Mouse (Mus musculus): ENCODE measurements at regions not wholly inside any gene's neighbourhood (a gene's known extent, or its start where the extent isn't known, plus 50 kb on each side); places are given as distances from the start of the nearest gene placed in this dataset.

- no peak for ATAC-seq (ENCODE audit: low FRiP score, low read depth)
- Histone ChIP-seq H3K27ac (replicated peaks) (no peak overlapping the region), H3K36me3 (no peaks in the 10 kb centered on the region), H3K4me2 (replicated peaks) (no peak overlapping the region), H3K9ac (replicated peaks) (no peak overlapping the region), H3K9me3 (no peaks in the 10 kb centered on the region), H3K4me1 (no peaks in the 10 kb centered on the region), H3K4me3 (no peak overlapping the region), H3K27me3 (no peaks in the 10 kb centered on the region)
- 93% methylated on average over 10 of the region's 10 CpGs for WGBS
Measured at GRCm38 (mm10) chr1:12344726-12345438, 931.0 kb downstream of the A830018L16Rik start.

- no peak overlapping the region for H3K27ac ChIP-seq (replicated peaks)
- no peak overlapping the region for H3K4me3 ChIP-seq
- no peaks in the 10 kb centered on the region for H3K27me3 ChIP-seq
- H3K4me2 ChIP-seq (replicated peaks): no peak overlapping the region
- H3K9me3 ChIP-seq: no peaks in the 10 kb centered on the region
- no peak for ATAC-seq (ENCODE audit: low FRiP score, low read depth)
- WGBS: 95% methylated on average over 3 of the region's 3 CpGs
- no peaks in the 10 kb centered on the region for H3K36me3 ChIP-seq
- no peaks in the 10 kb centered on the region for H3K4me1 ChIP-seq
- no peak overlapping the region for H3K9ac ChIP-seq (replicated peaks)
Measured at GRCm38 (mm10) chr1:12345439-12345819, 931.5 kb downstream of the A830018L16Rik start.

GRCm38 (mm10) chr1:12354531-12354930, 940.6 kb downstream of the A830018L16Rik start:
- Histone ChIP-seq H3K27me3 (no peaks in the 10 kb centered on the region), H3K4me2 (replicated peaks) (no peak overlapping the region), H3K4me3 (no peak overlapping the region), H3K4me1 (no peaks in the 10 kb centered on the region), H3K9ac (replicated peaks) (no peak overlapping the region), H3K27ac (replicated peaks) (no peak overlapping the region), H3K36me3 (no peaks in the 10 kb centered on the region), H3K9me3 (no peaks in the 10 kb centered on the region)
- no peak for ATAC-seq (ENCODE audit: low FRiP score, low read depth)

DNA sequence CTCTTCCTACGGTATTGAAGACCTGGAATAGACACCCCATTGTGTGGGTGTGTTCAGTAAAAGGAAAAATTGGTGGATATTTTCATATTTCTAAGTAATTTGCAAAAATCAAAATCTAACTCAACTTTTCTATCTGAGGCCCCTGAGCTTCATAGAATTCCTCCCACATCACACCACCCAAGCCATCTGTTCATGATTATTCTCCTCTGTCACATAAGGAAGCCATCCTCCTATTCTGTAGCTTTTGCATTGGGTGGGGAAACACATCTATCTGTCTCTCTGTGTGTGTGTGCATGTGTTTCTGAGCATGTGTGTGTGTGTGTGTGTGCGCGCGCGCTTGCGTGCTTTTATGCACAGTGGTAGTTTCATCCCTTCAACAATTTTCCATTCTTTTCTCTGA, 954.0 kb downstream of the A830018L16Rik start:
- no peaks in the 10 kb centered on the region for H3K9me3 ChIP-seq
- H3K27ac ChIP-seq (replicated peaks): no peak overlapping the region
- ATAC-seq (ENCODE audit: low FRiP score, low read depth): no peak
- no peak overlapping the region for H3K4me2 ChIP-seq (replicated peaks)
- H3K4me3 ChIP-seq: no peak overlapping the region
- H3K9ac ChIP-seq (replicated peaks): no peak overlapping the region
- WGBS: 94% methylated on average over 6 of the region's 6 CpGs
- no peaks in the 10 kb centered on the region for H3K27me3 ChIP-seq
- H3K4me1 ChIP-seq: no peaks in the 10 kb centered on the region
- H3K36me3 ChIP-seq: no peaks in the 10 kb centered on the region

DNA sequence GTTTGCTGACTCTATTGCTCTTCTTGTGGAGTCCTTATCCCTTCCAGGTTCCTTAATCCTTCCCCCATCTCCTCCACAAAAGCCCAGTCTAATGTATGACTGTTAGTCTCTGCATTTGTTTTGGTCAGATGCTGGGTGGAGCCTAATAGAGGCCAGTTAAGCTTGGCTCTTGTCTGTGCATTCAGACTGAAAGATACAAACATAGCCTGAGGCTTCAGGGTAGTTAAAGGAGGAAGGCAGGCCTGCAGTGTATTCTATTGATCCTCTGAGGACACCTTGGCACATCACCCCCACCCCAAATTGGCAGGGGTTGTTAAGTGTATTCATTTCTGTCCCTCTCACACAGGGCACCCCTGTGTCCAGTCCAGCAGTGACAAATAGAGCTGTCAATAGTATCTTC, 959.1 kb downstream of the A830018L16Rik start:
- no peak overlapping the region for H3K27ac ChIP-seq (replicated peaks)
- no peaks in the 10 kb centered on the region for H3K36me3 ChIP-seq
- ATAC-seq (ENCODE audit: low FRiP score, low read depth): no peak
- H3K4me3 ChIP-seq: no peak overlapping the region
- H3K4me2 ChIP-seq (replicated peaks): no peak overlapping the region
- no peaks in the 10 kb centered on the region for H3K4me1 ChIP-seq
- H3K9me3 ChIP-seq: no peaks in the 10 kb centered on the region
- H3K27me3 ChIP-seq: no peaks in the 10 kb centered on the region
- H3K9ac ChIP-seq (replicated peaks): no peak overlapping the region

GRCm38 (mm10) chr1:12398146-12398884, 984.4 kb downstream of the A830018L16Rik start:
- no peak overlapping the region for H3K27ac ChIP-seq (replicated peaks)
- H3K36me3 ChIP-seq: no peaks in the 10 kb centered on the region
- peaks cover 7% of the 10 kb centered on the region for H3K4me1 ChIP-seq
- WGBS: 23% methylated on average over 7 of the region's 7 CpGs
- H3K9ac ChIP-seq (replicated peaks): no peak overlapping the region
- H3K4me2 ChIP-seq (replicated peaks): no peak overlapping the region
- no peaks in the 10 kb centered on the region for H3K27me3 ChIP-seq
- H3K4me3 ChIP-seq: no peak overlapping the region
- H3K9me3 ChIP-seq: no peaks in the 10 kb centered on the region
- 0 out of 2 replicates have a peak, but pooled peaks have one; percentile 38 for ATAC-seq (ENCODE audit: low FRiP score, low read depth)

- no peaks in the 10 kb centered on the region for H3K9me3 ChIP-seq
- no peak for ATAC-seq (ENCODE audit: low FRiP score, low read depth)
- H3K4me3 ChIP-seq: no peak overlapping the region
- 88% methylated on average over 4 of the region's 4 CpGs for WGBS
- no peaks in the 10 kb centered on the region for H3K4me1 ChIP-seq
- no peak overlapping the region for H3K4me2 ChIP-seq (replicated peaks)
- no peaks in the 10 kb centered on the region for H3K27me3 ChIP-seq
- no peak overlapping the region for H3K27ac ChIP-seq (replicated peaks)
- no peak overlapping the region for H3K9ac ChIP-seq (replicated peaks)
- no peaks in the 10 kb centered on the region for H3K36me3 ChIP-seq
Measured at GRCm38 (mm10) chr1:12405391-12406270, 991.7 kb downstream of the A830018L16Rik start.

DNA sequence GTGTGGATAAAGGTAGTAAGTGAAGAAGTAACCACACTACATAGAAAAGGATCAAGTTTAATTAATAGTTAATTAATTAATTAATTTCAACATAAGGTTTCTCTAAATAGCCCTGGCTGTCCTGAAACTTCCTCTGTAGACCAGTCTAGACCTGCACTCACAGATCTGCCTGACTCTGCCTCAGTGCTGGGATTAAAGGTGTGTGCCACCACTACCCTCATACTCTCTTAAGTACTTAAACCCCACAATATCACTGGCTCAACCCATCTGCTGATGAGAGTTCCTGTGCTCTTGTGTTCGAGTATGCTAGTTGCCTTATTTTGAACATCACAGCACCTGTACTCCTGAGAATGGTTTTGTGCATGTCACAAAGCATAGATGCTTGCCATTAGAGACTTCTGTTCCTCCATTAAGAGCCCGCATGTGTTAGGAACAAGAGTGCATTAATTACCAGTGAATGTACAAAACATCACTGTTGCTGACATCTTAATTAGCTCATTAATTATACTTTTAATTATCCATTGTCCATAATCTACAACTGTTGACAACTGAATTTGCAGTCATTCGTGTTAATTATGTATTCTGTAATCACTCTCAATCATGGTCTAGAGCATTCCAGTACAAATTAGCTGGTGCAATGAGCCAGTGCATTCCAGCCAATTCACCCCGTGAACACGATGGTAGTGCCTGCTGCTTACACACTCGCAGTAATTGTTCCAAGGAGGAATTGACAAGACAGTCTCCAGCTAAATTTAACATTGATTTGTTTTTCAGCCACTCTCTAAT, 996.0 kb downstream of the A830018L16Rik start:
- Histone ChIP-seq H3K9me3 (no peaks in the 10 kb centered on the region), H3K27me3 (no peaks in the 10 kb centered on the region), H3K4me1 (no peaks in the 10 kb centered on the region), H3K36me3 (no peaks in the 10 kb centered on the region), H3K4me3 (no peak overlapping the region), H3K9ac (replicated peaks) (no peak overlapping the region), H3K27ac (replicated peaks) (no peak overlapping the region), H3K4me2 (replicated peaks) (no peak overlapping the region)
- peak; percentile 80 for ATAC-seq (ENCODE audit: low FRiP score, low read depth)
- WGBS: 79% methylated on average over 6 of the region's 6 CpGs

GRCm38 (mm10) chr1:12410524-12410886, 996.6 kb downstream of the A830018L16Rik start:
- H3K4me2 ChIP-seq (replicated peaks): no peak overlapping the region
- H3K27ac ChIP-seq (replicated peaks): no peak overlapping the region
- H3K36me3 ChIP-seq: no peaks in the 10 kb centered on the region
- no peak overlapping the region for H3K4me3 ChIP-seq
- no peaks in the 10 kb centered on the region for H3K27me3 ChIP-seq
- no peak for ATAC-seq (ENCODE audit: low FRiP score, low read depth)
- H3K9ac ChIP-seq (replicated peaks): no peak overlapping the region
- no peaks in the 10 kb centered on the region for H3K4me1 ChIP-seq
- H3K9me3 ChIP-seq: no peaks in the 10 kb centered on the region

- 67% methylated on average over 2 of the region's 2 CpGs for WGBS
- H3K4me2 ChIP-seq (replicated peaks): no peak overlapping the region
Measured at GRCm38 (mm10) chr1:12424510-12424909, 1010.6 kb downstream of the A830018L16Rik start.

GRCm38 (mm10) chr1:12437894-12438293, 1024.0 kb downstream of the A830018L16Rik start:
- H3K27me3 ChIP-seq: no peaks in the 10 kb centered on the region
- no peaks in the 10 kb centered on the region for H3K9me3 ChIP-seq
- no peak for ATAC-seq (ENCODE audit: low FRiP score, low read depth)
- no peaks in the 10 kb centered on the region for H3K36me3 ChIP-seq
- no peak overlapping the region for H3K4me2 ChIP-seq (replicated peaks)
- no peak overlapping the region for H3K9ac ChIP-seq (replicated peaks)
- H3K4me1 ChIP-seq: no peaks in the 10 kb centered on the region
- no peak overlapping the region for H3K4me3 ChIP-seq
- 75% methylated on average over 2 of the region's 2 CpGs for WGBS
- H3K27ac ChIP-seq (replicated peaks): no peak overlapping the region

More at GRCm38 (mm10) chr1:12424510-12424909, 1010.6 kb downstream of the A830018L16Rik start:
- no peak overlapping the region for H3K27ac ChIP-seq (replicated peaks)
- ATAC-seq (ENCODE audit: low FRiP score, low read depth): no peak
- H3K4me3 ChIP-seq: no peak overlapping the region
- no peaks in the 10 kb centered on the region for H3K36me3 ChIP-seq
- no peaks in the 10 kb centered on the region for H3K27me3 ChIP-seq
- no peaks in the 10 kb centered on the region for H3K9me3 ChIP-seq
- H3K4me1 ChIP-seq: no peaks in the 10 kb centered on the region
- no peak overlapping the region for H3K9ac ChIP-seq (replicated peaks)

Data from midbrain, embryonic 12.5 days (tissue).